Mouse (Mus musculus): ENCODE data around the gene Fev.

DNA sequence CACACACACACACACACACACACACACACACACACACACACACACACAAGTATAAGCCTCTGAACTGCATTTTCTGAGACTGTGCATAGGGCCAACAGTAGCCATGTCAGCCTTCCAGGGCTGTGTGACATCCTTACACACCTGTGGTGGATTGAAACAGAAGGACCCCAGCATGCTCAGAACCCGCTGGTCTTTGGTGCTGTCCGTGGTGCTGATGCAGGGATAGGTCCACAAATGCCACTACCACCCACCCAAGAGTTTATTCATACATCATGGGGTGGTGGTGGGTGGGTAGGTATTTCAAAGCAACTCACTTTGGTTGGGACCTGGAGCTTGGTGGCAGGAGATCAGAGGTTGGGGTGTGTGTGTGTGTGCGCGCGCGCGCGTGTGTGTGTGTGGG is 6.3 kb upstream of the Fev start:
- TF ChIP-seq POLR2A (IDR thresholded peaks at IDR 0.05; ENCODE audit: insufficient read depth, low read length) (no peak), EP300 (IDR thresholded peaks at IDR 0.05; ENCODE audit: insufficient read depth, low read depth, low read length) (no peak), CTCF (IDR thresholded peaks at IDR 0.05; ENCODE audit: low read depth, low read length) (no peak)

Measured in ES-Bruce4 (cell line).